Mouse (Mus musculus) lung, embryonic 15.5 days (tissue): Measurements from ENCODE around the gene Mark3. TPM values are rescaled to one million over a fixed set of nuclear protein-coding genes. Genes with fewer than 3 reads are reported as not detected.
"Not testable (repeated sequence)": the region's sequence is repeated elsewhere in the genome, so short reads cannot be mapped to it uniquely, and the experiment has no call there.

Source experiments
- ATAC-seq: fragments of 200-750 bp; cut with Nextera tagmentation; 2 replicates; pipeline ENCODE4 v1.8.0; 2017; ENCODE audit warnings: moderate number of reproducible peaks, borderline replicate concordance; ENCODE audit not compliant: low FRiP score, low TSS enrichment; ENCODE audit errors: extremely low read depth
- H3K27ac ChIP-seq: fragments of 300-500 bp; sonication (generic); 2 replicates; pipeline ENCODE4 v1.5.1; 2015; ENCODE audit warnings: moderate library complexity, mild to moderate bottlenecking, inconsistent platforms
- H3K27me3 ChIP-seq: fragments of 300-500 bp; sonication (generic); 2 replicates; pipeline ENCODE4 v1.6.1; 2015; ENCODE audit warnings: inconsistent platforms
- H3K36me3 ChIP-seq: fragments of 300-500 bp; sonication (generic); 2 replicates; pipeline ENCODE4 v1.6.1; 2015; ENCODE audit warnings: inconsistent platforms
- H3K4me1 ChIP-seq: fragments of 300-500 bp; sonication (generic); 2 replicates; pipeline ENCODE4 v1.6.1; 2015; ENCODE audit warnings: inconsistent platforms
- H3K4me2 ChIP-seq: fragments of 300-500 bp; sonication (generic); 2 replicates; pipeline ENCODE4 v1.6.1; 2015; ENCODE audit warnings: inconsistent platforms, mild to moderate bottlenecking, moderate library complexity
- H3K4me3 ChIP-seq: fragments of 300-500 bp; sonication (generic); 2 replicates; pipeline ENCODE4 v1.5.1; 2015; ENCODE audit warnings: mild to moderate bottlenecking, inconsistent platforms
- H3K9ac ChIP-seq: fragments of 300-500 bp; sonication (generic); 2 replicates; pipeline ENCODE4 v1.6.1; 2015; ENCODE audit warnings: inconsistent platforms
- H3K9me3 ChIP-seq: fragments of 300-500 bp; sonication (generic); 2 replicates; pipeline ENCODE4 v1.6.1; 2016; ENCODE audit warnings: inconsistent platforms
- WGBS: fragments of 180-500 bp; shearing (Covaris S2); methylation state at CpG from one replicate; pipeline ENCODE4 v1.1.7; 2015; 5-methylcytosine and 5-hydroxymethylcytosine counted together
- polyA plus RNA-seq: library from polyadenylated mRNA; unstranded; fragments of >200 nt; fragmentation: Nextera tagmentation; extraction: Ambion mirVana; gene quantifications from 2 replicates; pipeline ENCODE4 v1.2.1, GENCODE M21; 2015

The Mark3 gene
- polyA plus RNA-seq, 1 experiment from 2014 or later, result 34.8 TPM

- Histone ChIP-seq H3K27ac (peak overlapping the region; percentile 96), H3K4me2 (peak overlapping the region; percentile 81), H3K27me3 (no peaks in the 10 kb centered on the region), H3K36me3 (peaks cover 47% of the 10 kb centered on the region), H3K4me1 (peaks cover 26% of the 10 kb centered on the region), H3K9me3 (no peaks in the 10 kb centered on the region), H3K4me3 (peak overlapping the region; percentile 80), H3K9ac (peak overlapping the region; percentile 92)
- WGBS, result 1% methylated on average over 18 of the region's 18 CpGs
- ATAC-seq, result no peak
These were observed 35.3 kb upstream of the Mark3 start for GRCm38 (mm10) chr12:111539041-111539345.

- Histone ChIP-seq H3K9me3 (no peaks in the 10 kb centered on the region), H3K27me3 (no peaks in the 10 kb centered on the region), H3K4me2 (no peak overlapping the region), H3K4me3 (no peak overlapping the region), H3K36me3 (peaks cover 52% of the 10 kb centered on the region), H3K27ac (no peak overlapping the region), H3K4me1 (no peaks in the 10 kb centered on the region), H3K9ac (no peak overlapping the region)
- 86% methylated on average over 3 of the region's 3 CpGs for WGBS
- no peak for ATAC-seq
These were observed 27.3 kb upstream of the Mark3 start for GRCm38 (mm10) chr12:111547070-111547469.

DNA sequence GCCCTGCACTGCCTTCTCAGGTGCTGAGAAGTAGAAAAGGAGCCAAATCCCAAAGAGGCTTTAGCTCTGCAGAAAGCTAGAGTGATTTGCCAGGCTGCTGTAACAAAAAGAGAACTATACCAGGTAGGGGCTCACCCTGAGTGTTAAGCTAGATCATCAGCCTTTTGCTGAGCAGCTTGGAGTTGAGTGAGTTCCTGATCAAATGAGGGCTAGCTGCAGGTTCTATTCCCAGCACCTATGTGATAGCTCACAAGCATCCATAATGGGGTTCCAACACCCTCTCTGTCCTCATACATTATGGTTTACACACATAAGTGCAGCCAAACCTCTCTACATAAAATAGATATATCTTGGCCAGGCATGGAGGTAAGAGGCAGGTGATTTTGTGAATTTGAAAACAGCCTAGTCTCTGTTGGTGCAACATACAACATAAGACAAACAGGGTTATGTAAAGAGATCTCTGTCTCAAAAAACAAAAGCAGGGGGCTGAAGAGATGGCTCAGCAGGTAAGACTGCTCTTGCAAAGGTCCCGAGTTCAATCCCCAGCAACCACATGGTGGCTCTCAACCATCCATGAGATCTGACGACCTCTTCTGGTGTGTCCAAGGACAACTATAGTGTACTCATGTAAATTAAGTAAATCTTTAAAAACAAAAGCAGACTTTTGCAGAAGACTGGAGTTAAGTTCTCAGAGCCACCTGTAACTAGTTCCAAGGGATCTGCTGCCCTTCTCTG lies 25.6 kb upstream of the Mark3 start:
- H3K4me2 ChIP-seq, result no peak overlapping the region
- H3K36me3 ChIP-seq, result peaks cover 35% of the 10 kb centered on the region
- H3K4me1 ChIP-seq, result no peaks in the 10 kb centered on the region
- no peak overlapping the region for H3K27ac ChIP-seq
- 50% methylated on average over 2 of the region's 2 CpGs for WGBS
- ATAC-seq, result no peak
- H3K4me3 ChIP-seq, result no peak overlapping the region
- H3K27me3 ChIP-seq, result no peaks in the 10 kb centered on the region
- H3K9ac ChIP-seq, result no peak overlapping the region
- no peaks in the 10 kb centered on the region for H3K9me3 ChIP-seq

- Histone ChIP-seq H3K27me3 (no peaks in the 10 kb centered on the region), H3K4me2 (no peak overlapping the region), H3K27ac (no peak overlapping the region), H3K9ac (no peak overlapping the region), H3K36me3 (peaks cover 20% of the 10 kb centered on the region), H3K4me3 (no peak overlapping the region), H3K9me3 (no peaks in the 10 kb centered on the region), H3K4me1 (no peaks in the 10 kb centered on the region)
- ATAC-seq, result no peak
- WGBS, result 32% methylated on average over 1 of the region's 1 CpGs
These were observed 23.6 kb upstream of the Mark3 start for GRCm38 (mm10) chr12:111550679-111551078.

DNA sequence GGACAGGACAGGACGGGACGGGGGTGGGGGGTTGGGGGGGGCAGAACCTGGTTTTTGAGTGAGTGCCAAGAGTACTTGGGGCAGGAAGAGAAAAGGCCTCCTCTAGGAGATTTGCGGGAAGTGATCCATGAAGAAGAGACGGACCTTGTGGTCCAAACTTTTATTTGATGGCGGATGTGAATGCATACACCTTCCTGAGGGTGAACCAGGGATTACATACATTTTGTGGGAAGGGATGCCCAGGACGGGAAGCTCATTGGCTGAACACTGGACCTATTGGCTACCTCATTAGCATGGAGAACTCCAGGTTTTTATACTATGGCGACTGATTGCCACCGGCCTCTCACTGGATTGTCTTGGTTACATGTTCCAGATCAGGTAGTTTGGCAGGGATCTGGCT lies 22.0 kb upstream of the Mark3 start:
- Histone ChIP-seq H3K9me3 (no peaks in the 10 kb centered on the region), H3K4me3 (no peak overlapping the region), H3K27me3 (no peaks in the 10 kb centered on the region), H3K4me1 (no peaks in the 10 kb centered on the region), H3K9ac (no peak overlapping the region), H3K4me2 (no peak overlapping the region), H3K27ac (no peak overlapping the region), H3K36me3 (peaks cover 12% of the 10 kb centered on the region)
- no peak for ATAC-seq
- WGBS, result 67% methylated on average over 8 of the region's 8 CpGs

DNA sequence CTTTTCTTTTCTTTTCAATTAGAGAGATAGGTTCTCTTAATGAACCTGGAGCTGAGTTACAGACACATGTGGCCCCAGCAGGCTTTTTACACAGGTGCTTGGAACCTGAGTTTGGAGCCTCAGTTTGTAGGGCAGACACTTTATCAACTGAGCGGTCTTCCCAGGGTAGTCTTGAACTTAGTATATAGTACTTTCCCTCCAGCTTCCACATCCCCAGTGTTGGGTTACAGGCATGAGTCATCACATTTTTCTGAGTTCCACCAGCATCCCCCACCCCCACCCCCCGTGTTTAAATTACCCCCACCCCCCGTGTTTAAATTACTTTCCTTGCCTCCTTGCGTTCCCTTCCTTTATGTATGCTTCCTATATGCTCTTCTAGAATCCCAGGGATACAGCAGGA lies 19.0 kb upstream of the Mark3 start:
- no peak for ATAC-seq

GRCm38 (mm10) chr12:111555893-111556292 lies 18.4 kb upstream of the Mark3 start:
- not testable (repeated sequence) for H3K4me1 ChIP-seq, H3K4me3 ChIP-seq, H3K36me3 ChIP-seq, H3K27me3 ChIP-seq, ATAC-seq, H3K4me2 ChIP-seq, H3K9ac ChIP-seq, H3K9me3 ChIP-seq, H3K27ac ChIP-seq
- 78% methylated on average over 5 of the region's 5 CpGs for WGBS

More for the DNA sequence above, 19.0 kb upstream of the Mark3 start:
- Histone ChIP-seq H3K9me3 (no peaks in the 10 kb centered on the region), H3K36me3 (no peaks in the 10 kb centered on the region), H3K27me3 (no peaks in the 10 kb centered on the region), H3K4me2 (no peak overlapping the region), H3K27ac (no peak overlapping the region), H3K9ac (no peak overlapping the region), H3K4me1 (no peaks in the 10 kb centered on the region), H3K4me3 (no peak overlapping the region)
- 45% methylated on average over 4 of the region's 4 CpGs for WGBS

DNA sequence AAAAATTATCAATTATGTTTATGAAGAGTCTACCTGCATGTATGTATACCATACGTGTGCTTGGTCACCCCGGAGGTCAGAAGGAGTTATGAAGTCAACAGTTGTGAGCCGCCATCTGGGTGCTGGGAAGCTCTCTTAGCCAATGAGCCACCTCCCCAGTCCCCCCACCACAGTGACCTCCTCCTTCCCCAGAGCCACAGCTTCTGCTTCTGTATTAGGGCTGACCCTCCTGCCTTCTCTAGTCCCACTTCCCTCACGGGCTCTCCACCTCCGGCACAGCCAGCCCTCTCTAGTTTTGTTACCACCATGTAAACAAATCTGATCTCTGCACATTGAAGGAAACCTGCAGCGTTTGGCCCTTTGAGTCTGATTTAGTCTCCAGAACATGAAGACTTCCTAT lies 16.8 kb upstream of the Mark3 start:
- Histone ChIP-seq H3K4me3 (no peak overlapping the region), H3K27me3 (no peaks in the 10 kb centered on the region), H3K36me3 (no peaks in the 10 kb centered on the region), H3K4me1 (peaks cover 2% of the 10 kb centered on the region; the same call in 1 of the 2 replicates), H3K9ac (no peak overlapping the region), H3K9me3 (no peaks in the 10 kb centered on the region), H3K4me2 (no peak overlapping the region), H3K27ac (no peak overlapping the region)
- 47% methylated on average over 6 of the region's 6 CpGs for WGBS
- ATAC-seq, result no peak

GRCm38 (mm10) chr12:111558655-111559054 lies 15.7 kb upstream of the Mark3 start:
- ATAC-seq, result no peak
- Histone ChIP-seq H3K9ac (no peak overlapping the region), H3K9me3 (no peaks in the 10 kb centered on the region), H3K27me3 (no peaks in the 10 kb centered on the region), H3K36me3 (no peaks in the 10 kb centered on the region), H3K4me2 (no peak overlapping the region), H3K27ac (no peak overlapping the region), H3K4me3 (no peak overlapping the region), H3K4me1 (peaks cover 8% of the 10 kb centered on the region; the same call in 1 of the 2 replicates)
- WGBS, result 49% methylated on average over 2 of the region's 2 CpGs

GRCm38 (mm10) chr12:111559647-111560258 lies 14.6 kb upstream of the Mark3 start:
- Histone ChIP-seq H3K4me3 (peak overlapping the region; percentile 4; the same call in 1 of the 2 replicates), H3K4me1 (peaks cover 8% of the 10 kb centered on the region; the same call in 1 of the 2 replicates), H3K27me3 (no peaks in the 10 kb centered on the region), H3K27ac (no peak overlapping the region), H3K36me3 (no peaks in the 10 kb centered on the region), H3K4me2 (peak overlapping the region; percentile 37), H3K9ac (peak overlapping the region; percentile 28; the same call in 1 of the 2 replicates), H3K9me3 (no peaks in the 10 kb centered on the region)
- 42% methylated on average over 18 of the region's 18 CpGs for WGBS
- ATAC-seq, result no peak

- Histone ChIP-seq H3K9ac (no peak overlapping the region), H3K36me3 (no peaks in the 10 kb centered on the region), H3K4me2 (no peak overlapping the region), H3K4me3 (no peak overlapping the region), H3K9me3 (no peaks in the 10 kb centered on the region), H3K4me1 (peaks cover 8% of the 10 kb centered on the region; the same call in 1 of the 2 replicates), H3K27ac (no peak overlapping the region), H3K27me3 (no peaks in the 10 kb centered on the region)
- WGBS, result 63% methylated on average over 5 of the region's 5 CpGs
- no peak for ATAC-seq
These were observed 14.0 kb upstream of the Mark3 start for GRCm38 (mm10) chr12:111560286-111560685.

GRCm38 (mm10) chr12:111562276-111562814 lies 12.0 kb upstream of the Mark3 start:
- Histone ChIP-seq H3K4me2 (no peak overlapping the region), H3K9ac (no peak overlapping the region), H3K9me3 (no peaks in the 10 kb centered on the region), H3K36me3 (no peaks in the 10 kb centered on the region), H3K27ac (0 out of 2 replicates have a peak overlapping the region, but pooled peaks have one; percentile 5), H3K27me3 (no peaks in the 10 kb centered on the region), H3K4me1 (peaks cover 8% of the 10 kb centered on the region; the same call in 1 of the 2 replicates), H3K4me3 (no peak overlapping the region)
- 0 out of 2 replicates have a peak, but pooled peaks have one; percentile 52 for ATAC-seq
- WGBS, result 27% methylated on average over 4 of the region's 4 CpGs
